Mouse (Mus musculus) cerebellum, adult 2 months (tissue): ENCODE results near the gene Itgb3.

ENCODE experiments used
- CTCF ChIP-seq: fragments of 200-500 bp; IDR thresholded peaks from 2 replicates; pipeline ENCODE4 v1.5.1; 2011; ENCODE audit warnings: low read depth, mild to moderate bottlenecking, control low read depth, low read length, moderate library complexity, borderline replicate concordance; ENCODE audit not compliant: insufficient read depth
- POLR2A ChIP-seq: fragments of 200-500 bp; IDR thresholded peaks from 2 replicates; pipeline ENCODE4 v1.6.1; 2011; ENCODE audit warnings: low read length, control low read depth, borderline replicate concordance; ENCODE audit not compliant: insufficient read depth

DNA sequence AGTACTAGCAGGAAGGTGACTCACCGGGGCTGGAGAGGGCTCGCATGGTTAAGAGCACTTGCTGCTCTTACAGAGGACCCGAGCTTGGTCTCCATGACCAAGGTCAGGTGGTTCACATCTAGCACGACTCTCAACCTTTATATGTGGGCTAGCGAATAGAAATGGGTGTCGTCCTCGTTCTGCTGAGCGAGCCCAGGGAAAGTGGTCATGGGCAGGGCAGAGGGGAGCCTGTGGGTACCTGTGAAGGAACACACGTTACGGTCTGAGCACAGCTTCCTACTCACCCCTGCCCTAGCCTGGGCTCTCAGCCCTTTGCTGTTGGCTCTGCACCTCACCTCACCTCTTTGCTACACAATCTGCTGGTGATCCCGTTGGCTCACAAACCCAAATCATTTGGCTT is 54.8 kb downstream of the Itgb3 start:
- no peak for TF ChIP-seq CTCF
- TF ChIP-seq POLR2A: no peak
